Mouse (Mus musculus) layer of hippocampus, adult 9-11 months (tissue): ENCODE measurements around the gene Kcnab3.

Source experiments
- DNase-seq: peaks from one replicate; pipeline ENCODE4 v3.0.0; 2022

The Kcnab3 gene

DNA sequence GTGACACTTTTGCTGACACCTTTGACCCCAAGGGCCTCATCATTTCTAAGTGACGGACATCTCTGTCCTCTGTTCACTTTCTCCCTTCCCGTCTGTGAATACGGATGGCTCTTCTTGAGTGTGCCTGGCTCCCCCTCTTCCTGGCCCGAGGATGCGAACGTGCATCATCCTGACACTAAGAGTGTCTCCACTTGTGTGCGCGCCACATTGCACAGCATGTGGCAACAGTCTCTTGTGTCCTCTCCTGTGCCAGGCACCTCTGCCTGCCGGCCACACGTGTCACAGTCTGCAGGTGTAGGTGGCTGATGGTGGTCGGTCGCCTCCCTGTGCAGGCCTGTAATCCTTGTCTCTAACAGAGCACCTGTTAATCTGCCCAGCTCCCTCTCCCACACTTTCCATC lies 45.5 kb downstream of the Kcnab3 start:
- no peak for DNase-seq

DNA sequence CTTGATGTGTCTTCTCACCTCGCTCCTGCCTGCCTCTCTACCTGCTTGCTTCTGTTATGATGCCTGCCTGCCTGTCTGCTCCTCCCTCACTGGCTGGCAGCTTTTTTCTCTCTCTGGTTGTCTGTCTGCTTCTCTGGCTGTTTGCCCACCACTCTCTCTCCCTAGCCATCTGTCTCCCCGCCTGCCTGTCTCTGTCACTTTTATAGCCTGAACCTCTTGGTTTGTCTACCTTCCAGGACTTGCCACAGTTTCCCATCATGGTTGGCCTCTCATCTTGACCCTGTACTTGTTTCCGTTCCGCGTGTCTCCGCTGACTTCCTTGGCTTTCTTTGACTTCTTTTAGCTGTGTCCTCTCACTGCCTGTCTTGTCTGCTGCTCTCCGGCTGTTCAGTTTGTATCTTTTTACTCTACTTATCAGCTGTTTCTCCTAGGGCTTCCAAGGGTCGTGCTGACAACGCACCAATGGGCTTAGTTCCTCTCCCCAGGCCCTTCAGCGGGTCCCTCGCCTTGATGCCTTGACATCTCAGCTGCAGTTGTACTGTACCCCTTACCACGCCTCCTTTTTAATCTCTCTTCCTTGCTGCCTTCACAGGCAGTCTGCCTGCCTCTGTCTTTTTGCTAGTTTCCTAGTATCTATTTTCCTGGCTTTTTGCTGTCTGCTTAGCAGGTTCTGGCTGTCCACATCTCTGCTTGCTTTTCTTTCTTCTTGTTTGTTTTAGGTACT lies 46.2 kb downstream of the Kcnab3 start:
- DNase-seq = peak; percentile 88

DNA sequence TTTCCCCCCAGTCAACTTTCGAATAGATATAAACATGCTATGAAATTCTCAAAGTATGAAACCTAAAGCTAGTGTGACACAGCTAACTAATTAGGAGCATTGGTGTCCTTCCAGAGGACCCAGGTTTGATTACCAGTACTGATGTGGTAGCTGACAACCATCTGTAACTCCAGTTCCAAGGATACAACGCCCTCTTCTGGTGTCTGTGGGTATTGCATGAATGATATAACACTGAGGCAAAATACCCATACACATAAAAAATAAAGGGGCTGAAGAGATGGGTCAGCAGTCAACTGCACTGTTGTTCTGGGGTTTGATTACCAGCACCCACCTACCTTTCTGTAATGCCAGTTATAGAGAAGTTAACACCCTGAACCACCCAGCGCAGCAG lies 46.7 kb downstream of the Kcnab3 start:
- no peak for DNase-seq

DNA sequence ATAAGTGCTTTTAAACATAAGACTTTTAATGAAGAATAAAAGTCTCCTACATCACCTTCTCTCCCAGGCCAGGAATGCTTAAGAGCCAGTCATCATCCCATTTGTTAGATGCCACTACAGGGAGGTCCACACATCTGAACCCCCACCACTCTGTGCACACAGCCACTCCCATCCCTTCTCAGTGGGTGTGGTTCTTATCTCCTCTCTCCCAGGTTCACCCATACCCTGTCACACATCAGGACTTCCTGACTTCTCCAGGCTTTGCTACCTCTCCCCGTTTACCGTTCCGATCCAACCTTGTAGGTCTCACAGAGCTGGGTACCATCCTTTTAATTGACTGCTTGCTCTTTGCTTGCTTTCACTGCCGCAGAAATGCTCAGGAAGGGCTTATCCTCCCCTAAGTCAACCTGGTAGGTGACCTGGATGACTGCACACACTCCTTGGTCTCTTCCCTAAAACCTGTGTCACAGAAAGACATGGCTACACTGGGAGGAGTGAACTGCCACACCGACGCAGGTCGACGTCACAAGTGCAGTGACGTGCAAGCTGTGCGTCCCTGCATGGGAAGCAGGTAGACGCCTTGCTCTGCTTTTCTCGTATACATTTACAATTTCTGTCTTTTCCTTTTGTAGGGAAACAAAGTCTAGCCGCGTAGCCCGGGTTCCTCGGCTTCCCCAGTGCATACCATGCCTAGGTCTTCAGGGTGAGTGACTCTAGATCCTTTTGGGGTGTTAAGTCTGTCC lies 47.3 kb downstream of the Kcnab3 start:
- DNase-seq = no peak

DNA sequence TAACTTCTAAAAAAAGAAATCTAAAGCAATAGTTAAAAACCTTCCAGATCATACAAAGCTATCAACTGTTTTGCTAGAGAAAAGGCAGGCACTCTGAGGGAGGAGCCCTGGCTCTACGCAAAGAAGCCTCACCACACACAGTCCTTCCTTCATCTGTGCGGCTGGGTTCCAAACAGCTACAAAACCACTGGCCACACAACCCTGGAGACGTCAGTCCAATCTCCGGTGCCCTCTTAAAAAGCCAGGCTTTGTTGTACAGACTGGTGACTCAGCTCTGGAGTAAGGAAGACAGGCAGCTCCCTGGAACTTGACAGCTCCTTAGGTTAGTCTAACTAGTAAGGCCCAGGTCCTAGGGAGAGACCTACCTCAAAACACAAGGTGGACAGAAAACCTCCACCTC lies 49.6 kb downstream of the Kcnab3 start:
- DNase-seq = no peak

DNA sequence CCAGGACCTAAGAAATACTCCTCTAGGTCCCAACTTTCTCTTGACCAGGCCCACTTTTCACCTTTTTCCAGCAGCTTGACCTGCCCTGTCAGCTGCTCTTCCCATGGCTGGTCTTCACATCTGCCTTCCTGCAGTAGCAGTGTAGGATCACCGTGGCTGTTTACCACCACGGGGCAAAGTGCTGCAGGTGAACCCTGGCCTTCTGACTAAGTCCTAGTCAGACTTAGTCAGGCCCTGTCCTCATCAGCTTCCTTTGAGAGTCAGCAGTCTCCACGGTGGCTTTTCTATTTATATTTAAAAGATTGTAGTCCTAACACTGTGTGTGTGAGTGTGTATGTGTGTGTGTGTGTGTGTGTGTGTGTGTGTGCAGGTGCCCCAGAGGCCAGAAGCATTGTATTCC lies 51.7 kb downstream of the Kcnab3 start:
- no peak for DNase-seq

DNA sequence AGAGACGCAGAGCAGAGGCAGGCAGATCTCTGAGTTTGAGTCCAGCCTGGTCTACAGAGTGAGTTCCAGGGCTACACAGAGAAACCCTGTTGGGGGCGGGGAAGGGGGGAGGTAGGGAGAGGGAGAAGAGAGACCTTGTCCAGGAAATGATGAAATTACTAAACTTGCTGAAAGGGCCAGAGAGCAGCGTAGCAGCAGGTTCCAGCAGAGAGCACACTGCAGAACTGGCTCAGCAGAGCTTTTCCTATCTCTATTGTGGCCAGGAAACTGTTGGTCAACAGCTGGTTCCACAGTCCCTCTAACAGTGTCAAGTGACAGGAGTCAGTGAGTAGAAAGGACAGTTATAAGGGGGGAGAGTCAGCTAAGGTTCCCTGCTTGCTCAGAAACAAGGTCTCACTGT lies 53.5 kb downstream of the Kcnab3 start:
- DNase-seq = no peak

DNA sequence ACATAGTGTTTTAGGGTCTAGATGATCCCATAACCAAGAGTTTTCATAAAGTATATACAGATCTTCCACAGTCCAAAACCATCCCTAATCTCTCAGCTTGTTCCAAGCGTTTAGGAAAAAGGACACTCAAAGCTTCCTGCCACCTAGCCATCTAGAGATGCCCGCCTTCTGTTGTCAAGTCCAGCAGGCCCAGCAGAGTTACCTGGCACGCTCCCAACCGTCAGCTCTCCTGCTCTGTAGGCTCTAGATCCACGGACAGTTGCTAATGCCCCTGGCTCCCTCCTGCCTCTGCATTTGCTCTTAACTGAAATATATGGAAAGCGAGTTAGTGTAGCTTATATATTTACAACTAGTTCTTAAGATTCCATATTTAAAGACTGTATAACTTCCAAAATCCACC lies 55.3 kb downstream of the Kcnab3 start:
- DNase-seq = no peak
